Mouse (Mus musculus): ENCODE data around the gene Gm6096. TPM values are rescaled to one million over a fixed set of nuclear protein-coding genes. Genes with fewer than 3 reads are reported as not detected.

Gm6096 gene
- total RNA-seq, 2 experiments from 2014 or later: not detected

- ATAC-seq (replicated peaks; ENCODE audit: low FRiP score, poor library complexity, severe bottlenecking): no peak
Observed at GRCm38 (mm10) chr7:34234610-34235561, 16.0 kb upstream of the Gm6096 start.

- ATAC-seq (replicated peaks; ENCODE audit: low FRiP score, poor library complexity, severe bottlenecking): no peak
Observed at GRCm38 (mm10) chr7:34235602-34236001, 15.2 kb upstream of the Gm6096 start.

GRCm38 (mm10) chr7:34238086-34238485 is 12.8 kb upstream of the Gm6096 start:
- no peak for ATAC-seq (replicated peaks; ENCODE audit: low FRiP score, poor library complexity, severe bottlenecking)

GRCm38 (mm10) chr7:34242176-34242575 is 8.7 kb upstream of the Gm6096 start:
- no peak for ATAC-seq (replicated peaks; ENCODE audit: low FRiP score, poor library complexity, severe bottlenecking)

- no peak for ATAC-seq (replicated peaks; ENCODE audit: low FRiP score, poor library complexity, severe bottlenecking)
Observed at GRCm38 (mm10) chr7:34246870-34247499, 3.9 kb upstream of the Gm6096 start.

- no peak for ATAC-seq (replicated peaks; ENCODE audit: low FRiP score, poor library complexity, severe bottlenecking)
Observed at GRCm38 (mm10) chr7:34252030-34252429, 1.2 kb downstream of the Gm6096 start.

GRCm38 (mm10) chr7:34255137-34255536 is 4.3 kb downstream of the Gm6096 start:
- no peak for ATAC-seq (replicated peaks; ENCODE audit: low FRiP score, poor library complexity, severe bottlenecking)

GRCm38 (mm10) chr7:34255916-34256315 is 5.1 kb downstream of the Gm6096 start:
- no peak for ATAC-seq (replicated peaks; ENCODE audit: low FRiP score, poor library complexity, severe bottlenecking)

GRCm38 (mm10) chr7:34257279-34257678 is 6.4 kb downstream of the Gm6096 start:
- no peak for ATAC-seq (replicated peaks; ENCODE audit: low FRiP score, poor library complexity, severe bottlenecking)

GRCm38 (mm10) chr7:34258407-34258806 is 7.6 kb downstream of the Gm6096 start:
- ATAC-seq (replicated peaks; ENCODE audit: low FRiP score, poor library complexity, severe bottlenecking): no peak

- ATAC-seq (replicated peaks; ENCODE audit: low FRiP score, poor library complexity, severe bottlenecking): no peak
Observed at GRCm38 (mm10) chr7:34263437-34263836, 12.6 kb downstream of the Gm6096 start.

GRCm38 (mm10) chr7:34265876-34266346 is 15.1 kb downstream of the Gm6096 start:
- ATAC-seq (replicated peaks; ENCODE audit: low FRiP score, poor library complexity, severe bottlenecking): no peak

- ATAC-seq (replicated peaks; ENCODE audit: low FRiP score, poor library complexity, severe bottlenecking): no peak
Observed at GRCm38 (mm10) chr7:34266421-34266820, 15.6 kb downstream of the Gm6096 start.

GRCm38 (mm10) chr7:34268463-34268862 is 17.6 kb downstream of the Gm6096 start:
- no peak for ATAC-seq (replicated peaks; ENCODE audit: low FRiP score, poor library complexity, severe bottlenecking)

GRCm38 (mm10) chr7:34272465-34272864 is 21.6 kb downstream of the Gm6096 start:
- ATAC-seq (replicated peaks; ENCODE audit: low FRiP score, poor library complexity, severe bottlenecking): no peak

- no peak for ATAC-seq (replicated peaks; ENCODE audit: low FRiP score, poor library complexity, severe bottlenecking)
Observed at GRCm38 (mm10) chr7:34276066-34276465, 25.2 kb downstream of the Gm6096 start.

GRCm38 (mm10) chr7:34277656-34278055 is 26.8 kb downstream of the Gm6096 start:
- ATAC-seq (replicated peaks; ENCODE audit: low FRiP score, poor library complexity, severe bottlenecking): no peak

GRCm38 (mm10) chr7:34290450-34291151 is 39.8 kb downstream of the Gm6096 start:
- ATAC-seq (replicated peaks; ENCODE audit: low FRiP score, poor library complexity, severe bottlenecking): no peak

GRCm38 (mm10) chr7:34291265-34291664 is 40.4 kb downstream of the Gm6096 start:
- no peak for ATAC-seq (replicated peaks; ENCODE audit: low FRiP score, poor library complexity, severe bottlenecking)

- ATAC-seq (replicated peaks; ENCODE audit: low FRiP score, poor library complexity, severe bottlenecking): no peak
Observed at GRCm38 (mm10) chr7:34292633-34293032, 41.8 kb downstream of the Gm6096 start.
